Mouse (Mus musculus) forebrain, postnatal 0 days (tissue): ENCODE data around the gene Sfmbt2. TPM values are rescaled to one million over a fixed set of nuclear protein-coding genes. Genes with fewer than 3 reads are reported as not detected.

Source experiments
- ATAC-seq: fragments of 200-750 bp; cut with Nextera tagmentation; 2 replicates; pipeline ENCODE4 v1.8.0; 2017; ENCODE audit warnings: mild to moderate bottlenecking, moderate library complexity
- DNase-seq: peaks from one replicate; pipeline ENCODE4 v3.0.0-alpha.2; 2015
- H3K27ac ChIP-seq: fragments of 300-500 bp; sonication (generic); 2 replicates; pipeline ENCODE4 v1.5.1; 2014; ENCODE audit warnings: low read depth, mild to moderate bottlenecking, antibody characterized with exemption, low read length, moderate library complexity, mixed read lengths
- H3K27me3 ChIP-seq: fragments of 300-500 bp; sonication (generic); 2 replicates; pipeline ENCODE4 v1.6.1; 2014; ENCODE audit warnings: mild to moderate bottlenecking, low read length, mixed read lengths; ENCODE audit not compliant: insufficient read depth
- H3K36me3 ChIP-seq: fragments of 300-500 bp; sonication (generic); 2 replicates; pipeline ENCODE4 v1.6.1; 2014; ENCODE audit warnings: mild to moderate bottlenecking, moderate library complexity; ENCODE audit not compliant: insufficient read depth
- H3K4me1 ChIP-seq: fragments of 300-500 bp; sonication (generic); 2 replicates; pipeline ENCODE4 v1.6.1; 2014; ENCODE audit warnings: antibody characterized with exemption; ENCODE audit not compliant: insufficient read depth
- H3K4me2 ChIP-seq: fragments of 300-500 bp; sonication (generic); 2 replicates; pipeline ENCODE4 v1.6.1; 2014; ENCODE audit warnings: low read depth, mild to moderate bottlenecking, moderate library complexity
- H3K4me3 ChIP-seq: fragments of 300-500 bp; sonication (generic); 2 replicates; pipeline ENCODE4 v1.5.1; 2014; ENCODE audit warnings: low read depth, low read length, mixed read lengths
- H3K9ac ChIP-seq: fragments of 300-500 bp; sonication (generic); 2 replicates; pipeline ENCODE4 v1.6.1; 2014; ENCODE audit warnings: mild to moderate bottlenecking
- H3K9me3 ChIP-seq: fragments of 300-500 bp; sonication (generic); 2 replicates; pipeline ENCODE4 v1.6.1; 2016; ENCODE audit warnings: low read length
- CTCF ChIP-seq: sonication (generic); IDR thresholded peaks from 2 replicates; pipeline ENCODE4 v1.5.1; 2016; ENCODE audit warnings: antibody characterized with exemption, control low read depth, low read depth
- WGBS: fragments of 180-500 bp; shearing (Covaris S2); extraction: QIAGEN DNeasy Blood & Tissue Kit; methylation state at CpG from one replicate; pipeline ENCODE4 v1.1.7; 2014; 5-methylcytosine and 5-hydroxymethylcytosine counted together
- polyA plus RNA-seq: library from polyadenylated mRNA; unstranded; fragments of >200 nt; fragmentation: Nextera tagmentation; extraction: Ambion mirVana; gene quantifications from 2 replicates; pipeline ENCODE4 v1.2.1, GENCODE M21; 2015
- total RNA-seq: library from RNA; depleted of rRNA; stranded (reverse); fragments of >200 nt; gene quantifications from 2 replicates; pipeline ENCODE4 v1.2.3, GENCODE M21; 2014

Gene Sfmbt2
- total and polyA plus RNA-seq, 2 experiments from 2014 or later: 2.2 to 6.4 TPM

- DNase-seq: no peak
- Histone ChIP-seq H3K4me2 (no peak overlapping the region), H3K9ac (no peak overlapping the region), H3K9me3 (no peaks in the 10 kb centered on the region), H3K4me3 (no peak overlapping the region), H3K36me3 (no peaks in the 10 kb centered on the region), H3K27me3 (no peaks in the 10 kb centered on the region), H3K4me1 (no peaks in the 10 kb centered on the region), H3K27ac (no peak overlapping the region)
- TF ChIP-seq CTCF: no peak
- ATAC-seq: no peak
- WGBS: 77% methylated on average over 6 of the region's 6 CpGs
Observed at GRCm38 (mm10) chr2:10420944-10421420, 50.7 kb downstream of the Sfmbt2 start.

- Histone ChIP-seq H3K4me2 (no peak overlapping the region), H3K36me3 (no peaks in the 10 kb centered on the region), H3K4me3 (no peak overlapping the region), H3K9ac (no peak overlapping the region), H3K27me3 (no peaks in the 10 kb centered on the region), H3K27ac (no peak overlapping the region), H3K9me3 (no peaks in the 10 kb centered on the region), H3K4me1 (no peaks in the 10 kb centered on the region)
- no peak for TF ChIP-seq CTCF
- DNase-seq (no peak), ATAC-seq (peak; percentile 40; the same call in 1 of the 2 replicates)
- 51% methylated on average over 9 of the region's 9 CpGs for WGBS
Observed at GRCm38 (mm10) chr2:10437290-10437689, 67.0 kb downstream of the Sfmbt2 start.

GRCm38 (mm10) chr2:10441811-10442210, 71.5 kb downstream of the Sfmbt2 start:
- no peaks in the 10 kb centered on the region for H3K36me3 ChIP-seq
- no peak overlapping the region for H3K4me3 ChIP-seq
- no peaks in the 10 kb centered on the region for H3K9me3 ChIP-seq
- DNase-seq: no peak
- no peak for ATAC-seq
- no peak overlapping the region for H3K27ac ChIP-seq
- H3K27me3 ChIP-seq: no peaks in the 10 kb centered on the region
- no peak for TF ChIP-seq CTCF
- 53% methylated on average over 9 of the region's 9 CpGs for WGBS
- H3K9ac ChIP-seq: no peak overlapping the region
- no peak overlapping the region for H3K4me2 ChIP-seq
- H3K4me1 ChIP-seq: no peaks in the 10 kb centered on the region

- Histone ChIP-seq H3K27ac (no peak overlapping the region), H3K9me3 (no peaks in the 10 kb centered on the region), H3K4me3 (no peak overlapping the region), H3K36me3 (no peaks in the 10 kb centered on the region), H3K9ac (no peak overlapping the region), H3K4me2 (no peak overlapping the region), H3K4me1 (no peaks in the 10 kb centered on the region), H3K27me3 (no peaks in the 10 kb centered on the region)
- 52% methylated on average over 3 of the region's 3 CpGs for WGBS
- no peak for TF ChIP-seq CTCF
- ATAC-seq: peak; percentile 55
- DNase-seq: no peak
Observed at GRCm38 (mm10) chr2:10453577-10453976, 83.3 kb downstream of the Sfmbt2 start.

GRCm38 (mm10) chr2:10458309-10458708, 88.0 kb downstream of the Sfmbt2 start:
- no peak for TF ChIP-seq CTCF
- WGBS: 90% methylated on average over 12 of the region's 12 CpGs

GRCm38 (mm10) chr2:10516516-10516915, 146.2 kb downstream of the Sfmbt2 start:
- no peak for DNase-seq
- no peak overlapping the region for H3K27ac ChIP-seq
- no peak for TF ChIP-seq CTCF
- no peak overlapping the region for H3K4me3 ChIP-seq
- no peaks in the 10 kb centered on the region for H3K36me3 ChIP-seq
- no peaks in the 10 kb centered on the region for H3K9me3 ChIP-seq
- ATAC-seq: no peak
- no peak overlapping the region for H3K9ac ChIP-seq
- H3K4me2 ChIP-seq: no peak overlapping the region
- no peaks in the 10 kb centered on the region for H3K27me3 ChIP-seq
- WGBS: 84% methylated on average over 2 of the region's 2 CpGs
- H3K4me1 ChIP-seq: no peaks in the 10 kb centered on the region

More at GRCm38 (mm10) chr2:10458309-10458708, 88.0 kb downstream of the Sfmbt2 start:
- Histone ChIP-seq H3K27ac (no peak overlapping the region), H3K4me1 (no peaks in the 10 kb centered on the region), H3K9ac (no peak overlapping the region), H3K9me3 (no peaks in the 10 kb centered on the region), H3K36me3 (no peaks in the 10 kb centered on the region), H3K27me3 (no peaks in the 10 kb centered on the region), H3K4me2 (no peak overlapping the region), H3K4me3 (no peak overlapping the region)
- ATAC-seq (no peak), DNase-seq (no peak)

GRCm38 (mm10) chr2:10521719-10522415, 151.6 kb downstream of the Sfmbt2 start:
- Histone ChIP-seq H3K4me2 (no peak overlapping the region), H3K4me3 (no peak overlapping the region), H3K4me1 (no peaks in the 10 kb centered on the region), H3K9me3 (no peaks in the 10 kb centered on the region), H3K27me3 (no peaks in the 10 kb centered on the region), H3K36me3 (no peaks in the 10 kb centered on the region), H3K27ac (no peak overlapping the region), H3K9ac (no peak overlapping the region)
- no peak for TF ChIP-seq CTCF
- DNase-seq: no peak
- no peak for ATAC-seq
- WGBS: 13% methylated on average over 5 of the region's 5 CpGs
